Mouse (Mus musculus): ENCODE measurements at regions not wholly inside any gene's neighbourhood (a gene's known extent, or its start where the extent isn't known, plus 50 kb on each side); places are given as distances from the start of the nearest gene placed in this dataset.

GRCm38 (mm10) chr5:64648492-64648891, 154.7 kb upstream of the Klf3 start:
- DNase-seq (ENCODE audit: low spot score), result no peak

DNA sequence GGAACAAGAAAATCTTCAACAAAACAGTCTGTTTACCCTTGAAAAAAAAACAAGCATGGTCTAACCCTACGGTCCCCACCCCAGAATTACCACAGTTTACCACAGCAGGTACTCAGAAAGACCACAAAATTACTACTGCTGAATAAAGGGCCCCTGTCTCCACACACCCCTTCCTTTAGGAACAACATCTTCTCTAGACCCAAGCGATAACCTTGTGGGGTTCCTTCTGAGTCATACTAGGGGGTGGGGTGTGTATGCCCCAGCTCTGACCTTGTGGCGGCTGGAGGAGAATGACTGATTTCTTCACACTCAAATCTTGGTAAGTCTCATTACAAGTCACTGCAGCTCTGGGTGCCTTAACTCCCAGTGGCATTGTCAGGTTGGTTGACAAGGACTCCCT, 151.8 kb upstream of the Klf3 start:
- no peak for DNase-seq (ENCODE audit: low spot score)

GRCm38 (mm10) chr5:64653764-64654163, 149.4 kb upstream of the Klf3 start:
- no peak for DNase-seq (ENCODE audit: low spot score)

- DNase-seq (ENCODE audit: low spot score), result no peak
Observed at GRCm38 (mm10) chr5:64655286-64655685, 147.9 kb upstream of the Klf3 start.

- no peak for DNase-seq (ENCODE audit: low spot score)
Observed at GRCm38 (mm10) chr5:64661959-64662358, 141.2 kb upstream of the Klf3 start.

- no peak for DNase-seq (ENCODE audit: low spot score)
Observed at GRCm38 (mm10) chr5:64662476-64662875, 140.7 kb upstream of the Klf3 start.

DNA sequence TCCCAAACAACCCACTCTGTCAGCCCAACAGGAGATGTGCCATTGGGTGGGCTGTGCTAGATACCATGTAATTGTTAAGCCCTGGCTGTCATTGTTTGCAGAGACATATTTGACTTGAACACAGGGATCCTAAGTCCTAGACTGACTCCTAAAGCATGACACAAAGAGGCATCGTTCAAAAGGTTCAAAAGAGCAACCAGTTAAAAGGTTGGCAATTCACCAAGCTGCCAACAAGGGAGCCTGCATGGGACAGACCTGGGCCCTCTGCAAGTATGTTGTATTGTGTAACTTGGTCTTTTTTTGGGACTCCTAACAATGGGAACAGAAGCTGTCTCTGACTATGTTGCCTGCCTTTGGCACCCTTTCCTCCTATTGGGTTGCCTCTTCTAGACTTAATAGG, 139.4 kb upstream of the Klf3 start:
- no peak for DNase-seq (ENCODE audit: low spot score)

DNA sequence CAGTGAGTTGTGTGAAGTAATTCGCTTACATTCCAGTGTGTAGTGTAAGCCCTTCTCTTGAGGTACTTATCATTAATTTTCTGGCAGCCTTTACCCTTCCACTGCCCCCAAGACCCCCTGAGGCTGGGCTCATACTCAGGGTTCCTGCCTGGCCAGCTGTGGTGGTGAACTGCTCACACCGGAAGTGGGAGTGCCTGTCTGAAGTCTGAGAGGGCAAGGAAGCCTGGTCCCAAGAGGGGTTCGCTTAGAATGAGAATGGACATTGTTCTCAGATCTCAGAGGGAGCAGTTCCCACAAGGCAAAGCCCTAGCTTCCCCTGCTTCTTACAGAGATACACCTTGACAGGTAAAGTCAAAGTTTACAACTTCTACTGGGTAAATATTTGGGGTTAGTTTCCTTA, 138.1 kb upstream of the Klf3 start:
- DNase-seq (ENCODE audit: low spot score), result no peak

DNA sequence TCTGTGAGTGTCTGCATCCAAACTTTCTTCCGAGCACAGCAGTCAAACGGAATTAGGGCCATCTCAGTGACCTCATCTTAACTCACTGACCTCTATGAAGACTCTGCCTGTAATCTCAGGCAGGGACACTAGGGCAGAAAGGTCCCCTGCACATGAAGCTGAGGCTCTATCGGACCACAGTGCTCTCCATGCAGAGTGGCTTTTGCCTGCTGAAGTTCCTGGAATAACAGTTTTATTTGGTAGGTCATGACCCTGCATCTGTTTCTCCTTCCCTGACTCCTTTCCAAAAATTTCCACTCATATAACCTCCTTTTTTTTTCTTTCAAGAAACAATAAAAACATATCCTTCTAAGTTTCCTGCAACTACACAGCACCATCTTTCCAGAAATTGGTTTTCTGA, 136.9 kb upstream of the Klf3 start:
- DNase-seq (ENCODE audit: low spot score), result peak; percentile 30

DNA sequence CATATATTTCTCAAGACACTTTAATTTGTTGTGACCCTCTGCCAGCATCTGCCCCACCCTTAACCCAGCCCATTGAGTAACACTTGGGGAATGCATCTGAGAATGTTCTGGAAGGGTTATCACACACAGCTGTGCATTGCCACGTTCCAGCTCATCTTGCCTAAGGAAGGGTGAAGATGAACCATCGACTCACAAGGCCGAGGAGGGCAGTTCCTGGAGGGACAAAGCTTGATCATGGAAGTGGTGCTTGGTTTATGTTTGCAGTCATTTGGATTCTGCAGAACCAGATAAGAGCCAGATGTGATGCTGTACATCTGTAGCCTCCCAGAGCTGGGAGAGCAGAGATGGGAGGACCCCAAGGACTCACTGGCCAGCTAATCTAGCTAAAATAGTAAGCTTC, 136.1 kb upstream of the Klf3 start:
- peak; percentile 53 for DNase-seq (ENCODE audit: low spot score)

DNA sequence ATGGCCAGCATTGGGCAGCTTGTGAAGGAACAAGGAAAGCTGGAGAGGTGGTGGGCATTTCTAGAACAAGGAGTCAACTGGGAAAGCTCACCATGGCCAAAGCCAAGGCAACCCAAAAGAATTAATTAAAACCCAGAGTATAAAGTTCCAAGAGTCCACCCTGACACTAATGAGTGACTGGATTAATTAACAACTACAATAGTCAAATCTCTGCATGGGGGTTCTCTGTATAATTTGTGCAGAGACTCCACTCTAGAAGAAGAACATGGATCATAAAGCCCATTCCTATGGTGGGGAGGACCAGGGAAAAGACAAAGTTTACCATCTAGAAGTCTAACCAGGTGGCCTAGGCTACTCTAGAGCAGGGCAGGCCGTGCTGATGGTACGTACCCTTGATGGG, 129.3 kb upstream of the Klf3 start:
- no peak for DNase-seq (ENCODE audit: low spot score)

DNA sequence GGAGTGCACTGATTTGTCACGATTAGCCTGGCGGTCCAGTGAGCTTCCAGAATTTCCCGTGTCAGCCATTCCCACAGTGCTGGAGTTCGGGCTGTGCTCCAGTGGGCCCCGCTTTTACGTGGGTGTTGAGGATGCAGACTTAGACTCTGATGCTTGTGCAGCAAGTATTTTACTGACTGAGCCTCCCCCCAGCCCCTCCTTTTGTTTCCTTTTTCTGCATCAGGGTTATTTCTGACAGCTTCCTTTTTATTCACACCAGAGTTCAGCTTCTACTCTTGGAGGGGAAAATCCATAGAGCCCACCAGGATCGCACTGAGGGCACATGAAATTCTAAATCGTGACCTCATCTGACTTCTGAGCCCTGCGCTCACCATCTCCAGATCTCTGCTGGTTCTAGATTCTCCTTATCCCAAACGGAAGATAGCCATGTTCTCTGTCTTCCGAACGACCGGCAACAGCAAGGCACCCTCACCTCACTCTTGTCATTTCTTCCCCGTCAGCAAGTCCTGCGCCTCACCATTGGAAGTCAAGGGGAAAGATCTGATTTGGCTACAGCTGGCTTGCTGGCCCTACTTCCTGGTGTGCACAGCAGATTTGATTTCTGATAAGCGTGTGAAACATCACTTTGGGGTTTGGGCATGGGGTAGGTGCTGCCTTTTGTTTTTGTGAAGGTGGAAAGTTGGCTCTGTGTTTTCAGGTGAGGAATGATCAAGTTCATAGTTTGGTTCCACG, 126.8 kb upstream of the Klf3 start:
- DNase-seq (ENCODE audit: low spot score), result no peak

DNA sequence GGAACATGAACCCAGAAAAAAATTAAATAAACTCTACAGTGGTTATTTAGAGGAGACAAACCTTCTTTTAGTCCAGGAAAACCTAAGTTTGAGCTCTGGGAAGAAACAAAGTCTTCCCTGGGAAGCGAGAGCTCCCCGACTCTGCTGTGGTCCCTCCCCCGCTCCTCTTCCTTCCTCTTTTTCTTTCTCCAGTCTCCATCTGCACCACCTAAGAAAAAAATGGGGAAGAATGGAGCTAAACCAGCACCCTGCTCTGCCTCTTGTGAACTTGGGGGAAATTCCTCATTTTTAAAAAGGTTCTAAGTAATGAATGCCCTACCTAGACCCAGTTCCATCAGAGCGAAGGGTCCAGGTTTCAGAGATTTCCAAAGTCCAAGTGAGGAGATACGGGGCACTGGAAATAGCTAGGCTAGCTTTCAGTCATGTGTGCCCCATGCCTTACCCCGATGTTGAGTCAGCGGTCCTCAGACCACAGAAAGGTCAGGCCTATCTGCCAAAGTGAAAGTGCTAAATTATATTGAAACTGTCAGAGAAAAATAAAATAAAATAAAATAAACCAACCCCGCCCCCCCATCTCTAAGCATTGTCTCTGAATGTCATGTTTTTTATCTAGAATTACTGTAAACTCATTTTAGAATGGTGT, 126.1 kb upstream of the Klf3 start:
- DNase-seq (ENCODE audit: low spot score), result no peak

GRCm38 (mm10) chr5:64678706-64679105, 124.5 kb upstream of the Klf3 start:
- DNase-seq (ENCODE audit: low spot score), result no peak

- DNase-seq (ENCODE audit: low spot score), result no peak
Observed at GRCm38 (mm10) chr5:64679996-64680625, 123.1 kb upstream of the Klf3 start.

- DNase-seq (ENCODE audit: low spot score), result no peak
Observed at GRCm38 (mm10) chr5:64681161-64681560, 122.0 kb upstream of the Klf3 start.

DNA sequence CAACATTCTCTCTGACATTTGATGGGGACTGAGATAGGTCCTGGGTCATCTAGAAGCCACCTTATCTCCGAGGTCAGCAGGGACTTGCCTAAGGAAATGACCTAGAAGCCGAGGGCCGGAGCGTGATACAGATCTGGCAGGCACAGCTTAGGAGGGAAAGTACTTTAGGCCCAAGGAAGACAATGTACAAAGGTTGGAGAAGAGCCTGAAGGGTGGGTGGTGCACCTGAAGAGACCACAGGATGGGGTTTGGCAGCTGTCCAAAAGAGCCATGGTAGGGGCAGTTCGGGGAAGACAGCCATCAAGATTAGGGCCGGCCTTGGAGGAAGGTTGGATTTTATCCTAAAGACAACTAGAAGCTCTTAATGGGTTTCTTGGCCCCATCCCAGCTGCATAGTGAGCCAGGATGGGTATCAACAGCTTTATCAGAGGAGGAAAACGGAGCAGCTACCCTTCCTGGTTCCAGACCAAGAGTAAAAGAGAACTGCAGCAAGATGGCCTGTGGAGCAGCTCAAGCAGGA, 120.8 kb upstream of the Klf3 start:
- no peak for DNase-seq (ENCODE audit: low spot score)

DNA sequence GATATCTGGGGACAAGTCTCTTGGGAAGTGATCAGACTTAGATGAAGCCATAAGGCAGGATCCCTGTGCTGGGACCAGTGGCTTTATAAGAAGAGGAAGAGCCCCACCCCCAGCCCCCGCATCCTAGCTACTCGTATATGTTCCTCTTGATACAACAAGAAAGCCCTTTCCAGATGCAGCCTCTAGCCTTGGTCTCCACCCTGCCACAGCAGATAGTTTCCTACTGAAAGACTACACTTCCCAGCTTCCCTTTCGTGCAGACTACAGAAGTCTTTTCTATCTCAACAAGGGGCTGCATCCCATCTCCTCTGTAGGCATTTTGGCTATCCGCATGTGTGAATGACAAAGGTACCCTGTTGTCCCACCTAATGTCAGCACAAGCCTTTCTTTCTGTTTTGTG, 119.8 kb upstream of the Klf3 start:
- DNase-seq (ENCODE audit: low spot score), result no peak

- no peak for DNase-seq (ENCODE audit: low spot score)
Observed at GRCm38 (mm10) chr5:64684275-64684674, 118.9 kb upstream of the Klf3 start.

GRCm38 (mm10) chr5:64690148-64690547, 113.0 kb upstream of the Klf3 start:
- no peak for DNase-seq (ENCODE audit: low spot score)

GRCm38 (mm10) chr5:64691406-64692100, 111.6 kb upstream of the Klf3 start:
- no peak for DNase-seq (ENCODE audit: low spot score)

- no peak for DNase-seq (ENCODE audit: low spot score)
Observed at GRCm38 (mm10) chr5:64692335-64692734, 110.9 kb upstream of the Klf3 start.
